In genomic region chr9:50452303-50452775, GRCm38 (mm10) we compare ENCODE assay signal across 1 mouse cellular context.
TF ChIP-seq lines count a peak whose summit lies in the region.

No protein-coding gene starts in this region.

TF ChIP-seq in CH12.LX, 34 proteins besides CTCF, POLR2A, EP300 and RAD21:
- no peak for TF ChIP-seq GABPA (IDR thresholded peaks at IDR 0.05; ENCODE audit: insufficient replicate concordance, low read depth, low read length)
- 0 out of 2 replicates have a peak, but pooled peaks have one; percentile 25 for TF ChIP-seq SIN3A (IDR thresholded peaks at IDR 0.05; ENCODE audit: low read length)
- TF ChIP-seq MAZ (IDR thresholded peaks at IDR 0.05; ENCODE audit: low read depth, low read length): no peak
- no peak for TF ChIP-seq BHLHE40 (IDR thresholded peaks at IDR 0.05; ENCODE audit: low read depth, low read length)
- TF ChIP-seq JUN (IDR thresholded peaks at IDR 0.05; ENCODE audit: insufficient read depth, low read depth, low read length): no peak
- TF ChIP-seq HCFC1 (IDR thresholded peaks at IDR 0.05; ENCODE audit: low read depth, low read length): no peak; the same call in 1 of the 2 replicates
- peak; percentile 82; the same call in 1 of the 2 replicates for TF ChIP-seq NELFE (IDR thresholded peaks at IDR 0.05; ENCODE audit: low read depth, low read length)
- 0 out of 2 replicates have a peak, but pooled peaks have one; percentile 21 for TF ChIP-seq TCF12 (IDR thresholded peaks at IDR 0.05; ENCODE audit: low read depth, low read length)
- no peak for TF ChIP-seq PAX5 (IDR thresholded peaks at IDR 0.05; ENCODE audit: low read length)
- no peak for TF ChIP-seq USF2 (conservative IDR thresholded peaks at IDR 0.05; ENCODE audit: low read depth, low read length)
- no peak for TF ChIP-seq E2F4 (IDR thresholded peaks at IDR 0.05; ENCODE audit: insufficient replicate concordance, low read depth, low read length)
- no peak for TF ChIP-seq TBP (conservative IDR thresholded peaks at IDR 0.05; ENCODE audit: low read depth, low read length)
- 0 out of 2 replicates have a peak, but pooled peaks have one; percentile 41 for TF ChIP-seq ELF1 (IDR thresholded peaks at IDR 0.05; ENCODE audit: low read depth, low read length)
- TF ChIP-seq USF1 (IDR thresholded peaks at IDR 0.05; ENCODE audit: low read depth, low read length): no peak
- TF ChIP-seq ZNF384 (IDR thresholded peaks at IDR 0.05; ENCODE audit: low read depth, low read length): no peak
- peak; percentile 68; the same call in 1 of the 2 replicates for TF ChIP-seq MEF2A (IDR thresholded peaks at IDR 0.05; ENCODE audit: borderline replicate concordance, low read depth, low read length)
- TF ChIP-seq UBTF (IDR thresholded peaks at IDR 0.05; ENCODE audit: low read depth, low read length): no peak
- TF ChIP-seq POLR2AphosphoS2 (IDR thresholded peaks at IDR 0.05; ENCODE audit: low read depth, low read length): no peak
- no peak for TF ChIP-seq ZMIZ1 (IDR thresholded peaks at IDR 0.05; ENCODE audit: low read depth, low read length)
- TF ChIP-seq IRF4 (IDR thresholded peaks at IDR 0.05; ENCODE audit: low read depth, low read length): peak; percentile 48; the same call in 1 of the 2 replicates
- peak; percentile 93 for TF ChIP-seq SMC3 (IDR thresholded peaks at IDR 0.05; ENCODE audit: low read depth, low read length)
- no peak for TF ChIP-seq CHD1 (IDR thresholded peaks at IDR 0.05; ENCODE audit: low read depth, low read length)
- no peak for TF ChIP-seq MXI1 (IDR thresholded peaks at IDR 0.05; ENCODE audit: low read depth, low read length)
- TF ChIP-seq MAX (IDR thresholded peaks at IDR 0.05; ENCODE audit: low read length): no peak
- TF ChIP-seq MAFK (IDR thresholded peaks at IDR 0.05; ENCODE audit: insufficient replicate concordance, low read length): no peak
- no peak for TF ChIP-seq CHD2 (IDR thresholded peaks at IDR 0.05; ENCODE audit: low read length)
- no peak; the same call in 1 of the 2 replicates for TF ChIP-seq ZC3H11A (IDR thresholded peaks at IDR 0.05; ENCODE audit: low read depth, low read length)
- TF ChIP-seq ETS1 (conservative IDR thresholded peaks at IDR 0.05; ENCODE audit: low read depth, low read length): no peak
